Mouse (Mus musculus): Measurements from ENCODE around the gene Crcp. TPM values are rescaled to one million over a fixed set of nuclear protein-coding genes. Genes with fewer than 3 reads are reported as not detected.

The Crcp gene
- polyA plus RNA-seq, 1 experiment, result 17.0 TPM

GRCm38 (mm10) chr5:130089177-130089576 is 60.1 kb downstream of the Crcp start:
- Histone ChIP-seq H3K4me3 (ENCODE audit: control insufficient read depth, insufficient read depth, low read length) (no peak overlapping the region), H3K4me1 (replicated peaks; ENCODE audit: control insufficient read depth, insufficient read depth, low read length) (no peaks in the 10 kb centered on the region; the same call in 1 of the 2 replicates), H3K27me3 (ENCODE audit: control insufficient read depth, insufficient read depth, low read length) (no peaks in the 10 kb centered on the region), H3K36me3 (ENCODE audit: control insufficient read depth, insufficient read depth, low read length) (no peaks in the 10 kb centered on the region), H3K27ac (ENCODE audit: control insufficient read depth, insufficient read depth, low read length) (no peak overlapping the region)
- 11% methylated on average over 7 of the region's 7 CpGs for WGBS
- TF ChIP-seq CTCF (IDR thresholded peaks at IDR 0.05; ENCODE audit: borderline replicate concordance, control insufficient read depth, extremely low read depth, insufficient read depth, low read length, poor library complexity) (no peak), POLR2A (IDR thresholded peaks at IDR 0.05; ENCODE audit: control insufficient read depth, extremely low read depth, insufficient read depth, low read length, poor library complexity) (no peak)
- no peak for DNase-seq

- Histone ChIP-seq H3K36me3 (ENCODE audit: control insufficient read depth, insufficient read depth, low read length) (no peaks in the 10 kb centered on the region), H3K27ac (ENCODE audit: control insufficient read depth, insufficient read depth, low read length) (no peak overlapping the region), H3K4me1 (replicated peaks; ENCODE audit: control insufficient read depth, insufficient read depth, low read length) (no peaks in the 10 kb centered on the region; the same call in 1 of the 2 replicates), H3K27me3 (ENCODE audit: control insufficient read depth, insufficient read depth, low read length) (no peaks in the 10 kb centered on the region), H3K4me3 (ENCODE audit: control insufficient read depth, insufficient read depth, low read length) (no peak overlapping the region)
- WGBS, result 65% methylated on average over 18 of the region's 18 CpGs
- no peak for DNase-seq
- no peak for TF ChIP-seq CTCF (IDR thresholded peaks at IDR 0.05; ENCODE audit: borderline replicate concordance, control insufficient read depth, extremely low read depth, insufficient read depth, low read length, poor library complexity)
Measured at GRCm38 (mm10) chr5:130089626-130090393, 60.7 kb downstream of the Crcp start.

GRCm38 (mm10) chr5:130096754-130097153 is 67.7 kb downstream of the Crcp start:
- Histone ChIP-seq H3K4me3 (ENCODE audit: control insufficient read depth, insufficient read depth, low read length) (no peak overlapping the region), H3K36me3 (ENCODE audit: control insufficient read depth, insufficient read depth, low read length) (no peaks in the 10 kb centered on the region), H3K4me1 (replicated peaks; ENCODE audit: control insufficient read depth, insufficient read depth, low read length) (no peaks in the 10 kb centered on the region), H3K27ac (ENCODE audit: control insufficient read depth, insufficient read depth, low read length) (no peak overlapping the region), H3K27me3 (ENCODE audit: control insufficient read depth, insufficient read depth, low read length) (no peaks in the 10 kb centered on the region)
- DNase-seq, result no peak
- 94% methylated on average over 12 of the region's 12 CpGs for WGBS
- TF ChIP-seq POLR2A (IDR thresholded peaks at IDR 0.05; ENCODE audit: control insufficient read depth, extremely low read depth, insufficient read depth, low read length, poor library complexity), result no peak
- no peak for TF ChIP-seq CTCF (IDR thresholded peaks at IDR 0.05; ENCODE audit: borderline replicate concordance, control insufficient read depth, extremely low read depth, insufficient read depth, low read length, poor library complexity)

GRCm38 (mm10) chr5:130097837-130098236 is 68.7 kb downstream of the Crcp start:
- no peaks in the 10 kb centered on the region for H3K4me1 ChIP-seq (replicated peaks; ENCODE audit: control insufficient read depth, insufficient read depth, low read length)
- DNase-seq, result no peak
- no peaks in the 10 kb centered on the region for H3K27me3 ChIP-seq (ENCODE audit: control insufficient read depth, insufficient read depth, low read length)
- WGBS, result 96% methylated on average over 2 of the region's 2 CpGs
- H3K36me3 ChIP-seq (ENCODE audit: control insufficient read depth, insufficient read depth, low read length), result no peaks in the 10 kb centered on the region
- no peak overlapping the region for H3K4me3 ChIP-seq (ENCODE audit: control insufficient read depth, insufficient read depth, low read length)
- TF ChIP-seq POLR2A (IDR thresholded peaks at IDR 0.05; ENCODE audit: control insufficient read depth, extremely low read depth, insufficient read depth, low read length, poor library complexity) (no peak), CTCF (IDR thresholded peaks at IDR 0.05; ENCODE audit: borderline replicate concordance, control insufficient read depth, extremely low read depth, insufficient read depth, low read length, poor library complexity) (no peak)
- H3K27ac ChIP-seq (ENCODE audit: control insufficient read depth, insufficient read depth, low read length), result no peak overlapping the region

GRCm38 (mm10) chr5:130101724-130102123 is 72.6 kb downstream of the Crcp start:
- 98% methylated on average over 17 of the region's 17 CpGs for WGBS
- DNase-seq, result no peak
- TF ChIP-seq POLR2A (IDR thresholded peaks at IDR 0.05; ENCODE audit: control insufficient read depth, extremely low read depth, insufficient read depth, low read length, poor library complexity), result no peak
- no peak for TF ChIP-seq CTCF (IDR thresholded peaks at IDR 0.05; ENCODE audit: borderline replicate concordance, control insufficient read depth, extremely low read depth, insufficient read depth, low read length, poor library complexity)

GRCm38 (mm10) chr5:130109348-130109747 is 80.3 kb downstream of the Crcp start:
- Histone ChIP-seq H3K4me3 (ENCODE audit: control insufficient read depth, insufficient read depth, low read length) (no peak overlapping the region), H3K4me1 (replicated peaks; ENCODE audit: control insufficient read depth, insufficient read depth, low read length) (no peaks in the 10 kb centered on the region), H3K36me3 (ENCODE audit: control insufficient read depth, insufficient read depth, low read length) (no peaks in the 10 kb centered on the region), H3K27me3 (ENCODE audit: control insufficient read depth, insufficient read depth, low read length) (no peaks in the 10 kb centered on the region), H3K27ac (ENCODE audit: control insufficient read depth, insufficient read depth, low read length) (no peak overlapping the region)
- no peak for DNase-seq
- TF ChIP-seq CTCF (IDR thresholded peaks at IDR 0.05; ENCODE audit: borderline replicate concordance, control insufficient read depth, extremely low read depth, insufficient read depth, low read length, poor library complexity), result no peak
- no peak for TF ChIP-seq POLR2A (IDR thresholded peaks at IDR 0.05; ENCODE audit: control insufficient read depth, extremely low read depth, insufficient read depth, low read length, poor library complexity)
- 90% methylated on average over 3 of the region's 3 CpGs for WGBS

More at GRCm38 (mm10) chr5:130101724-130102123, 72.6 kb downstream of the Crcp start:
- Histone ChIP-seq H3K4me1 (replicated peaks; ENCODE audit: control insufficient read depth, insufficient read depth, low read length) (no peaks in the 10 kb centered on the region), H3K27ac (ENCODE audit: control insufficient read depth, insufficient read depth, low read length) (no peak overlapping the region), H3K27me3 (ENCODE audit: control insufficient read depth, insufficient read depth, low read length) (no peaks in the 10 kb centered on the region), H3K4me3 (ENCODE audit: control insufficient read depth, insufficient read depth, low read length) (no peak overlapping the region), H3K36me3 (ENCODE audit: control insufficient read depth, insufficient read depth, low read length) (no peaks in the 10 kb centered on the region)

Other genes starting within 250 kb of the Crcp start
- 32.9 and 36.8 TPM in 2 replicates for gene Psph, start 241.8 kb upstream of the Crcp start, polyA plus RNA-seq (2012; rRNA removed)
- 17.3 and 19.4 TPM in 2 replicates for gene Sumf2, start 182.3 kb upstream of the Crcp start, polyA plus RNA-seq (2012; rRNA removed)
- gene Chchd2, start 141.8 kb upstream of the Crcp start, polyA plus RNA-seq (2012; rRNA removed), result 1,121 and 1,221 TPM in 2 replicates
- 0.50 and 0.93 TPM in 2 replicates for gene Zbed5, start 133.6 kb upstream of the Crcp start, polyA plus RNA-seq (2012; rRNA removed)
- 1.3 and 3.6 TPM in 2 replicates for gene Phkg1, start 130.7 kb upstream of the Crcp start, polyA plus RNA-seq (2012; rRNA removed)
- 3.4 and 3.5 TPM in 2 replicates for gene Nupr1l, start 120.8 kb upstream of the Crcp start, polyA plus RNA-seq (2012; rRNA removed)
- gene Vkorc1l1, start 87.3 kb upstream of the Crcp start, polyA plus RNA-seq (2012; rRNA removed), result 20.9 and 24.2 TPM in 2 replicates
- 55.1 and 57.5 TPM in 2 replicates for gene Gusb, start 26.2 kb upstream of the Crcp start, polyA plus RNA-seq (2012; rRNA removed)
- gene Asl, start within 50 bp of the Crcp start, polyA plus RNA-seq (2012; rRNA removed), result 33.0 and 40.4 TPM in 2 replicates
- 8.4 and 9.5 TPM in 2 replicates for gene Tpst1, start 44.0 kb downstream of the Crcp start, polyA plus RNA-seq (2012; rRNA removed)
- gene Kctd7, start 115.6 kb downstream of the Crcp start, polyA plus RNA-seq (2012; rRNA removed), result 6.9 and 7.9 TPM in 2 replicates
- 19.7 and 21.0 TPM in 2 replicates for gene Rabgef1, start 142.5 kb downstream of the Crcp start, polyA plus RNA-seq (2012; rRNA removed)
- 31.8 and 44.4 TPM in 2 replicates for gene Tmem248, start 187.8 kb downstream of the Crcp start, polyA plus RNA-seq (2012; rRNA removed)
- 24.4 and 24.8 TPM in 2 replicates for gene Sbds, start 226.2 kb downstream of the Crcp start, polyA plus RNA-seq (2012; rRNA removed)
- 15.4 and 15.6 TPM in 2 replicates for gene Tyw1, start 226.3 kb downstream of the Crcp start, polyA plus RNA-seq (2012; rRNA removed)